Mouse (Mus musculus): Measurements from ENCODE around the gene Cenpe.
"Not testable (repeated sequence)": the region's sequence is repeated elsewhere in the genome, so short reads cannot be mapped to it uniquely, and the experiment has no call there.

The Cenpe gene

DNA sequence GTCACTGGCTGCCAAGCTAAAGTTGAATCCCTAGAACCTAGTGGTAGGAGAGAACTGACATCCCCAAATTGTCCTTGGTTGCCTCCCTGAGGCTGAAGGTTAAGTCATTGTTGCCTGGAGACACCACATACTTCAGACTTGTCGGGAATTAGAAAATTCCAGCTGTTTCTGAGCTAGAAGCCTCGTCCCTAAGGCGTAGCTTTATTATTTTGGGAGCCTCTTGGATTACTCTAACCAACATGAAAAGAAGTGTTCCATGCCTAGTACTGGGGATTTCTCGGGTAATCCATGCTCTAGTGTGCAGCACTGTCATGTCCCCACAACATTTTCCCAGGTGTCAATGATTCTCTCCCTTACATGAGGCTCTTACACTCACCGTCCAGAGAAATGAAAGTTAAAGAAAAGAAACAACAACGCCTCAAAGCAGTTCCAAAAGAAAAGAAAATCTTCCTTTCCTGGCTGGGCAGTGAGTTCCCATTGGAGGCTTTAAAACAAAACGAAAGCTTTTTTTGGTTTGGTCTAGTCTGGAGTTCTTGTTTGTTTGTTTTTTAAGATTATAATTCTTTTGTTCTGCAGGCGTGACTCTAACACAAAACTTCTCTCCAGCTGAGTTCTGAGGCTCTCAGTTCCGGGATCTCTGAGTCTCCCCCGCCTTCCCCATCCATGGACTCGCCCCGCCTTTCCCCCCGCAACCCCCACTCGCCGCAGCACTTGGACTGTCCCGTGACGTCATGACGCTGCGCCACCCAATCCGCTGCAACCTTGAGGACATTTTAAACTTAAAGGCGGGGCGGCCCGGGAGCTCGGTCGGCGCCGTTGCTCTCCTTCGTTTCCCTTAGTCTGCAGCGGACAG, at the start of gene Cenpe:
Gene Cenpe, plus strand, starts transcription at position 733 of the 853 bp plus-strand sequence.
- peak; percentile 87 for DNase-seq

- DNase-seq: no peak
Observed at GRCm38 (mm10) chr3:135171898-135172446, 40.4 kb upstream of the Cenpe start.

GRCm38 (mm10) chr3:135191861-135192260, 20.5 kb upstream of the Cenpe start:
- no peak for DNase-seq

GRCm38 (mm10) chr3:135198051-135198450, 14.3 kb upstream of the Cenpe start:
- not testable (repeated sequence) for DNase-seq

GRCm38 (mm10) chr3:135200409-135201303, 11.7 kb upstream of the Cenpe start:
- no peak for DNase-seq

GRCm38 (mm10) chr3:135206621-135207020, 5.7 kb upstream of the Cenpe start:
- DNase-seq: no peak

- DNase-seq: no peak
Observed at GRCm38 (mm10) chr3:135212658-135213350, 467 bp downstream of the Cenpe start.

DNA sequence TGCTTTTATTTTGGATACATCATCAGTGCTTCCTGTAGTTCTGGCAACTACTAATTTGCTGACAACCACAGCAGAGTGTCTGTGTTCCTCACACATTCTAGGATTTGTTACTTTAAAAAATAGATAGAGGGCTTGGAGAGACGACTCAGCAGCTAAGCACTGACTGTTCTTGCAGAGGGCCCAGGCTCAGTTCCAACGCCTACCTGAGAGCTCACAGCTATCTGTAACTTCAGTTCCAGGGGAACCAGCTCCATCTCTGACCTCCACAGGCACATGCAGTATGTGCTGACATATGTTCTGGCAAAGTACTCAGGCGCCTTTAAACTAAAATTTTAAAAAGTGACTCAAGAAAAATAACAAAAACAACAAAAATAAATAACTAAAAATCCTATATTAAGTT, 19.7 kb downstream of the Cenpe start:
- DNase-seq: no peak

- no peak for DNase-seq
Observed at GRCm38 (mm10) chr3:135232462-135232861, 20.1 kb downstream of the Cenpe start.

- DNase-seq: no peak
Observed at GRCm38 (mm10) chr3:135245733-135246132, 33.4 kb downstream of the Cenpe start.

DNA sequence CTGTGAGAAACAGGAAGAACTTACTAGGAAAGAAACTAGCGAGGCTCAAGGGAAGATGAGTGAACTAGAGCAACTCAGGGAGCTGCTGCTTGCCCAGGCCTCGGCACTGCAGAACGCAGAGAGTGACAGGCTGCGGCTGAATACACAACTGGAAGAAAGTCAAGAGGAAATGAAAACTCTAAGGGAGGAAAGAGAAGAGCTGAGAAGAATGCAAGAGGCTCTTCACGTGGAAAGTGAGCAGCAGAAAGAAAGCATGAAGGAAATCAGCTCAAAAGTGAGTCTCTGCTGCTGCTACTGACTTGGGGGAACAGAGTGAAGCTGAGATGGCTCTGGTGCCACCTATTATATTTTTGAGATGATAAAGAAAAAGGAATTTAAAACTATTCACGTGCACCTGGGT, 34.5 kb downstream of the Cenpe start:
- no peak for DNase-seq

DNA sequence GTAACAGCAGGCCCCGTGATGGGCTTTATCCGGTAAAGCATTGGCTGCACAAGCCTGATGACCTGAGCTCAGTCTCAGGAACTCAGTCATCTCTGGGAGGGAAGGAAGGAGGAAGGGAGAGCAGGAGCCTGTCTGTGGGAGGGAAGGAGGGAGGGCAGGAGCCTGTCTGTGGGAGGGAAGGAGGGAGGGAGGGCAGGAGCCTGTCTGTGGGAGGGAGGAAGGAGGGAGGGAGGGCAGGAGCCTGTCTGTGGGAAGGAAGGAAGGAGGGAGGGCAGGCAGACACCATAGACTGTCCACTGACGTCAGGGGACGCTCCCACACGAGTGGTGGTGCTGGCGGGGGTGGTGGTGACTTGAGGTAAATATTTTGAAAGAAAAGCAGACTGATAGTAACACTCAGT, 36.8 kb downstream of the Cenpe start:
- DNase-seq: no peak

GRCm38 (mm10) chr3:135251825-135252224, 39.5 kb downstream of the Cenpe start:
- DNase-seq: no peak

DNA sequence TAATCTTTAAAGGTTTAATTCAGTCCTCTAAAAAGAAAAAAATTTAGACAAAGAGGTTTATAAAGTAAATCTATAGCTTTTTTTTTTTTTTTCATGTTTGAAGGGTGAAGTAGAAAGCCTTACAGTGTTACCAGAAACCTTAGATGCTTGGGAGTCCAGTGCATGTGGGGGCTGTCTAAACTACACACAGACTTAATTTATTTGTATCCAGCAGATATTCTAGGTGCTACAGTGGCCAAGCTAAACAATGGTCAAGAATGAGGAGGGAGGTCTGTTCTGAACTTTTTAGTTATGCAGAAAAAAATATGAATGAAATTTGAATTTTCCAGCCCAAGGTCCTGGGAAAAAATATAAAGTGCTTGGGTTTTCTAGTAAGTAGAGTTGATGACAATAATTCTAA, 42.4 kb downstream of the Cenpe start:
- no peak for DNase-seq

DNA sequence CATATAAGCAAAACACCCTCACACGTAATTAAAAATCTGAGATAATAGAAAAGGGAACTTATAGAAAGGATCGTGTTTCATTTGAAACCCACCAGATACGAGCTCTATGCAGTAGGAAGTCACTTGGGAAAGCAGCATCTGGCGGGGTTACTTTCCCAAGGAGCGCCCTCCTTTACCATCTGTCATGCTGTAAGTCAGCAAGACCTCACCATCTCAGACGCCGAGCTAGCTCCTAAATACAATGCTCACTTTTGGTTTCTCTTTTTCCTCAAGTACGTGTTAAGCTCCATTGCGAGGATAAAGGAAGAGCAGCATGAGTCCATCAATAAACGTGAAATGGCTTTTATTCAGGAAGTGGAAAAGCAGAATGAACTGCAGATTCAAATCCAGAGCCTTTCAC, 46.6 kb downstream of the Cenpe start:
- DNase-seq: no peak

DNA sequence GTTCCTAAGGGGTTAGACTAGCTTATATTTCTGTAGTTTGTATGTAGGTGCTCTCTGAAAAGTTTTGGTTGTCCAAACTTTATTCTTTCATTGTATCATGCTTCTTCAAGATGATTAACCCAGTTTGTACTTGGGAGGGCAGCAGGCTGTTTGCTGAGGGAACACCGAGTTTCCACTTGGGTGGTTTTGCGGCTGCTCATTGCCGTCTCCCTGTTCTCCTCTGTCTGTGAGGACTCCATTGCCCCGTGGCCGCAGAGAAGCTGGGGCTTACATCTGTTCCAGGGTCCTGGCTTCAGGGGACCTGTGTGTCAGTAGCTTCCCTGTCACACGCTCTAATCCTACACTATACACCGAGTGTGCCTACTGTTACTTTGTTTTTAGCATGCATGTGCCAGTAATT, 47.9 kb downstream of the Cenpe start:
- no peak for DNase-seq

- DNase-seq: no peak
Observed at GRCm38 (mm10) chr3:135268616-135269015, 56.3 kb downstream of the Cenpe start.

- DNase-seq: no peak
Observed at GRCm38 (mm10) chr3:135269391-135269990, 57.2 kb downstream of the Cenpe start.

- DNase-seq: no peak
Observed at GRCm38 (mm10) chr3:135272627-135273026, 60.3 kb downstream of the Cenpe start.

DNA sequence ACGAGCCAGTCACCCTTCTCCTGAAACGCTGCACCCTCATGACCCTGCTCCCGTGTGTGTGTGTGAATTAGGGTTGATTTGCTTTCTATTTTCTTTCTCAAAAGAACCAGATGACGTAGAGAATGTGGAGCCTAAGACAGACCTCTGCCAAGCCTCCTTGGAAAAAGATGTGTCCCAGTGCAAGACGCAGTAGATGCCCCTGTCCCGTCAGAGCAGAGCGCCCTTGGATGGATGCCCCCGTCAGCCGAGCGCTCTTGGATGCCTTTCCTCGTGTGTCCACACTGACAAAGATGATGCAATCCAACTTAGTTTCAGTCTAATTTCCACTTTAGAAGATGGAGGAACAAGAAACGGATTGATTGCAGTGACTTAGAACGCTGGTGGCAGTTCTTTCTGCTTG, 60.7 kb downstream of the Cenpe start:
- no peak for DNase-seq

DNA sequence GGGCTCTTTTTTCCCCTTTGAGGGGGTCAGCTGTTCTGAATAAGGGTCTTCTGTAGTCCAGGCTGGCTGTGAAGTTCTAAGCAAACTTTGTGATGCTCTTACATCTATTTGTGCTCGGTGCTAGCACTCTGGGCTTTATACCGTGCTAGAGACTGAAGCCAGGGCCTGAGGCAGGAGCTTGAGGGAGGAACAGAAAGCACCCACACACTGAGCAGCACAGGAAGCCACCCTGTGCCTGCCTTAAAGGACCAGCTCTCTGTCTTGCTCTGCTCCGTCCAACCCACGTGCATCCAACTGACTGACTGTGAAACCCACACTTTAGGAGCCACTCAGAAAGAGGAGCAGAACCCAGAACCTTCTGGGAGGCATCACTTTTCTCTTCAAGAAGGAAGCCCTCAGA, 67.8 kb downstream of the Cenpe start:
- no peak for DNase-seq

DNA sequence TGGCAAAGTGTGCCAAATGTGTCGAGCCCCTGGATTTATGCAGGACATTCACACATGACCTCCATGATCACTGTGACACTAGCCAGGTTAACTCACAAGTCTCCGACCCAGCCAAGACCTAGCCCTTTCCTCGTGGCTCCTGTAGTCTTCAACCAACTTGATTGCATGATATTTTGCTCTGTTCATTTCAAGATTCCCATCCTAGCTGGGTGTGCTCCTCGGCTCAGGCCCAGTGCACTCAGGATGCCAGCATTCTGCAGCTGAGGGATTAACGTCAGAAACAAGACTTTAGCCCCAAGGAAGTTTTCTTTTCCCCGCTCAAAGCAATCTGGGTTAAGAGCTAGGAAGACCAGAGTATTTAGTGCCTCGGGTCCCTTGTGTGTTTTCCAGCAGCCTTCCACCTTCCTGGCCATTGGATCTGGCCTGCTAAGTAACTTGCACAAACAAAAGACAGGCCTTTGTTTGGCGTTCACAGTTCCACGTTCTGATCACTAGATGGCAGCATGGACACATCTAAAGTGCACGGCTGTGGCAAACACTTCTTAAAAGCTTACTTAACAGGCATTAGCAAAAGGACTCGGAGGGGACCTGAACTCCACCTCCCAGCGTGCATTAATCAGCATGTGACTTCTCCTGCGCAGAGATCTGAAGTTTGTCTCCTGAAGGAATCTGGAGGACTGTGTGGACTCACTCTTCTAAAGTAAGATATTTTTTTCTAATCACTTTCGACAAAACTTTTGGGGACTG, 68.5 kb downstream of the Cenpe start, which contains the start of gene Bdh2:
Gene Bdh2, plus strand, starts transcription at position 553 of the 747 bp plus-strand sequence.
- peak; percentile 75 for DNase-seq
